Mouse (Mus musculus): Measurements from ENCODE around the gene Nacc1. TPM values are rescaled to one million over a fixed set of nuclear protein-coding genes. Genes with fewer than 3 reads are reported as not detected.
A peak's percentile ranks its signal among the peaks of the same experiment; 100 is the strongest.

The Nacc1 gene
- total RNA-seq, 2 experiments from 2014 or later, result 71.3 to 77.8 TPM

GRCm38 (mm10) chr8:84664566-84665384, 22.9 kb downstream of the Nacc1 start:
- peak; percentile 62 to 67 for DNase-seq (ENCODE audit: low spot score in 2 of 2)

GRCm38 (mm10) chr8:84663483-84664327, 24.0 kb downstream of the Nacc1 start:
- peak; percentile 93 to 94 for DNase-seq (ENCODE audit: low spot score in 2 of 2)

GRCm38 (mm10) chr8:84662581-84663065, 25.0 kb downstream of the Nacc1 start, which contains the start of gene Ier2:
Gene Ier2 (minus strand): TSS chr8:84662852.
- DNase-seq (ENCODE audit: low spot score in 2 of 2), result peak; percentile 94 to 98

GRCm38 (mm10) chr8:84661961-84662571, 25.6 kb downstream of the Nacc1 start:
- DNase-seq (ENCODE audit: low spot score in 2 of 2), result peak; percentile 58

- DNase-seq (ENCODE audit: low spot score in 2 of 2), result peak; percentile 89
Observed at GRCm38 (mm10) chr8:84661458-84661871, 26.2 kb downstream of the Nacc1 start.

- peak in 1 of 2 experiments; percentile 55 for DNase-seq (ENCODE audit: low spot score in 2 of 2)
Observed at GRCm38 (mm10) chr8:84660819-84661457, 26.7 kb downstream of the Nacc1 start.

GRCm38 (mm10) chr8:84659936-84660818, 27.5 kb downstream of the Nacc1 start:
- peak; percentile 32 to 52 for DNase-seq (ENCODE audit: low spot score in 2 of 2)

- no peak for DNase-seq (ENCODE audit: low spot score in 2 of 2)
Observed at GRCm38 (mm10) chr8:84658951-84659350, 28.7 kb downstream of the Nacc1 start.

GRCm38 (mm10) chr8:84657680-84658079, 30.0 kb downstream of the Nacc1 start:
- no peak for DNase-seq (ENCODE audit: low spot score in 2 of 2)

GRCm38 (mm10) chr8:84657203-84657602, 30.5 kb downstream of the Nacc1 start:
- DNase-seq (ENCODE audit: low spot score in 2 of 2), result no peak

GRCm38 (mm10) chr8:84656641-84657126, 31.0 kb downstream of the Nacc1 start:
- peak; percentile 43 to 48 for DNase-seq (ENCODE audit: low spot score in 2 of 2)

GRCm38 (mm10) chr8:84656191-84656525, 31.5 kb downstream of the Nacc1 start:
- no peak for DNase-seq (ENCODE audit: low spot score in 2 of 2)

GRCm38 (mm10) chr8:84655336-84656190, 32.1 kb downstream of the Nacc1 start:
- no peak for DNase-seq (ENCODE audit: low spot score in 2 of 2)

GRCm38 (mm10) chr8:84654597-84654996, 33.1 kb downstream of the Nacc1 start:
- DNase-seq (ENCODE audit: low spot score in 2 of 2), result no peak

GRCm38 (mm10) chr8:84653092-84653631, 34.5 kb downstream of the Nacc1 start:
- no peak for DNase-seq (ENCODE audit: low spot score in 2 of 2)

GRCm38 (mm10) chr8:84650213-84650612, 37.4 kb downstream of the Nacc1 start:
- DNase-seq (ENCODE audit: low spot score in 2 of 2), result no peak

GRCm38 (mm10) chr8:84647461-84647901, 40.2 kb downstream of the Nacc1 start:
- no peak for DNase-seq (ENCODE audit: low spot score in 2 of 2)

- no peak for DNase-seq (ENCODE audit: low spot score in 2 of 2)
Observed at GRCm38 (mm10) chr8:84646800-84647199, 40.9 kb downstream of the Nacc1 start.

Measured in adrenal gland, adult 18-20 months (tissue).